Mouse (Mus musculus): ENCODE measurements around the gene Afdn. TPM values are rescaled to one million over a fixed set of nuclear protein-coding genes. Genes with fewer than 3 reads are reported as not detected.
"Not testable (repeated sequence)": the region's sequence is repeated elsewhere in the genome, so short reads cannot be mapped to it uniquely, and the experiment has no call there.

Gene Afdn
- polyA plus RNA-seq, 1 experiment from 2014 or later = 190 TPM

DNA sequence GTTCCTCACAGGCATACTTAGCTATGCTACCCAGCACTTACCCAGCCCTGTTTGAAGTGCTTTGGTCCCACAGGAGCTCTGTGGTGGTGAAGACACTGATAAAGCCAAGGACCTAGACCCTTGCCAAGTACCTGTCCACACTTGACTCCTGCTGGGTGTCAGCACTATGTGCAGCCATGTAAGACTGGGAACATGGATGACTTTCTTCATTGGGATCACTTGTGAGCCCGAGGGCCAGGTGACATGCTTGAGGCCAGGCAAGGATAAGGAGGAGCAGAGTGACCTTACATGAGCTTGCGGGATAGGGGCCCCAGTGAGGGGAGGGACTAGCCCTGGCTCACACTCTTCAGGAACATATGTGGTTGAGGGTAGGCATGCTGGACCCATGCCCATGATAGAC is 178.9 kb downstream of the Afdn start:
- H3K36me3 ChIP-seq (ENCODE audit: control insufficient read depth, insufficient read depth, low read length); DNase-seq; H3K4me1 ChIP-seq (ENCODE audit: control insufficient read depth, insufficient read depth, low read length); H3K9me3 ChIP-seq (ENCODE audit: control insufficient read depth, low read length); H3K4me2 ChIP-seq (ENCODE audit: low read length); H3K27me3 ChIP-seq (ENCODE audit: control insufficient read depth, insufficient read depth, low read length); H3K9ac ChIP-seq (replicated peaks; ENCODE audit: low read length); H3K4me3 ChIP-seq (replicated peaks; ENCODE audit: low read depth, low read length); H3K27ac ChIP-seq (replicated peaks; ENCODE audit: low read depth, low read length); ATAC-seq (ENCODE audit: low FRiP score, low TSS enrichment): not testable (repeated sequence)
- WGBS = 92% methylated on average over 2 of the region's 2 CpGs

DNA sequence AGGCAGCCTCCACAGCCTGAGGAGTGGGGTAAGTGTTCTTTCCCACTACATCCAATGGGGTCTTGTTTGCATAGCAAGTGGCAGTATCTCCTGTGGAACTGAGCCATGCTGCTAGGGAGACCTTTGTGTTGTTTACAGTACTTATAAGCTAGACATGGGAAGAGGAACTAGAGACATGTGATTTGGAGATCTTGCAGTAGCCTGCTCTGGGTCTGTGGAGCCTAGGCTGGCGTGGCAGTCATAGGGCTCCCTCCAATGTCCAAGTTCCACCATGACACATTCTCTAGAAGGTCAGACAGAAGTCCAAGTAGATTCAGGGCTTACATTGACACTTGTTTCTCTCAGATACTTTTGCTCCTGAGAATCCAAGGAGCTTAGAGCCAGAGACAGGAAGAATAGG is 180.1 kb downstream of the Afdn start:
- Histone ChIP-seq H3K36me3 (ENCODE audit: control insufficient read depth, insufficient read depth, low read length) (no peaks in the 10 kb centered on the region), H3K27ac (replicated peaks; ENCODE audit: low read depth, low read length) (no peak overlapping the region), H3K9me3 (ENCODE audit: control insufficient read depth, low read length) (no peaks in the 10 kb centered on the region), H3K4me2 (ENCODE audit: low read length) (no peak overlapping the region), H3K9ac (replicated peaks; ENCODE audit: low read length) (no peak overlapping the region), H3K4me1 (ENCODE audit: control insufficient read depth, insufficient read depth, low read length) (no peaks in the 10 kb centered on the region), H3K27me3 (ENCODE audit: control insufficient read depth, insufficient read depth, low read length) (no peaks in the 10 kb centered on the region), H3K4me3 (replicated peaks; ENCODE audit: low read depth, low read length) (no peak overlapping the region)
- DNase-seq (no peak), ATAC-seq (ENCODE audit: low FRiP score, low TSS enrichment) (no peak)
- 83% methylated on average over 1 of the region's 1 CpGs for WGBS

DNA sequence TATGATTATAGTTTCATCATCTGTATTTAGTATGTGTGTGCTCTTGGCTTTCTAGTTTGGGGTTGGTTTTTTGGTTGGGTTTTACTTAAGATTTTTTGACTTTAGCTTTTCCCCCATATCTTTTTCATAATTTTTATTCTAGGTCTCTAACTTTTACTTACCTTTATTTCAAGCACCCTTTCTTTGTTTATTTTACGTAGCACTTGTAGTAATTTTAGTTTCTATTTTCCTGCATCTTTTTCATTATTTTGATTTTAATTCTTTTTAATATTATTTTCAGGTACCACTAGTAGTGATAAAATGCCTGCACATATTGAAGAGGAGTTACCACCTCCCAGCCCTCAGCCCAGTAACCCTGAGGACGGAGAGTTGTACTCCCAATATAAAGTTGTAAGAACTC is 187.7 kb downstream of the Afdn start, which contains the start of gene Gm7168:
Gene Gm7168 (plus strand): TSS at position 301 of the 400 bp plus-strand sequence.
- H3K4me1 ChIP-seq (ENCODE audit: control insufficient read depth, insufficient read depth, low read length); H3K9ac ChIP-seq (replicated peaks; ENCODE audit: low read length); H3K9me3 ChIP-seq (ENCODE audit: control insufficient read depth, low read length); H3K4me2 ChIP-seq (ENCODE audit: low read length); H3K36me3 ChIP-seq (ENCODE audit: control insufficient read depth, insufficient read depth, low read length); DNase-seq; H3K27ac ChIP-seq (replicated peaks; ENCODE audit: low read depth, low read length); H3K4me3 ChIP-seq (replicated peaks; ENCODE audit: low read depth, low read length); ATAC-seq (ENCODE audit: low FRiP score, low TSS enrichment); H3K27me3 ChIP-seq (ENCODE audit: control insufficient read depth, insufficient read depth, low read length): not testable (repeated sequence)
- WGBS = 100% methylated on average over 1 of the region's 2 CpGs

DNA sequence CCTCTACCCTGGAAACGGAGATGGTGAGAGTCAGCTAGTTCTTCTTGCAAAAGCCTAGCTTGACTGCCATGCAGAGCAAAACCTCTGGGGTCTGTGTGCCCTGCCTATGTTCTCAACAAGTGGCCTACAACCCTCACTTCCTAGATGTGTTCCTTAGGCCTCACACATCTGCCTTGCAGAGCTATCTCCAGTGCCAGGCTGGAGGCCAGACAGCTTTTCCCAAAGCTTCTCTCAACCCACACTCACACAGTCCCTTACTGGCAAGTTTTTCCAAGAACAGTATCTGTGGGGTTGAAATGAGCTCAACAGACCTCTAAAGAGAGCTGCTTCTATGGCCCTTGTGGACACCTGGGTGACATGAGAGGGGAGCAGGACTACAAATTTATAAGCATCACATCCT is 191.2 kb downstream of the Afdn start:
- not testable (repeated sequence) for H3K27ac ChIP-seq (replicated peaks; ENCODE audit: low read depth, low read length); H3K27me3 ChIP-seq (ENCODE audit: control insufficient read depth, insufficient read depth, low read length); ATAC-seq (ENCODE audit: low FRiP score, low TSS enrichment); H3K9me3 ChIP-seq (ENCODE audit: control insufficient read depth, low read length); H3K9ac ChIP-seq (replicated peaks; ENCODE audit: low read length); DNase-seq; H3K4me1 ChIP-seq (ENCODE audit: control insufficient read depth, insufficient read depth, low read length); H3K36me3 ChIP-seq (ENCODE audit: control insufficient read depth, insufficient read depth, low read length); H3K4me3 ChIP-seq (replicated peaks; ENCODE audit: low read depth, low read length); H3K4me2 ChIP-seq (ENCODE audit: low read length)
- 88% methylated on average over 1 of the region's 1 CpGs for WGBS

Other genes with a start within 250 kb of the Afdn start
- gene Tcte2, start 1.3 kb downstream of the Afdn start, polyA plus RNA-seq (2014; fragmentation: Nextera tagmentation; extraction: Ambion mirVana) = 23.0 and 31.0 TPM in 2 replicates
- not detected in 2 replicates for gene Gm7168, start 187.8 kb downstream of the Afdn start, polyA plus RNA-seq (2014; fragmentation: Nextera tagmentation; extraction: Ambion mirVana)
- not detected in 2 replicates for gene Gm7356, start 243.2 kb downstream of the Afdn start, polyA plus RNA-seq (2014; fragmentation: Nextera tagmentation; extraction: Ambion mirVana)

Measured in midbrain, embryonic 14.5 days (tissue).